Mouse (Mus musculus) lung, postnatal 4 days (tissue): ENCODE results near the gene Rnf225.
"Not testable (repeated sequence)": the region's sequence is repeated elsewhere in the genome, so short reads cannot be mapped to it uniquely, and the experiment has no call there.

Experiments used
- DNase-seq, 2 experiments: peaks; one replicate each; pipeline ENCODE4 v3.0.0; 2021

The Rnf225 gene

GRCm38 (mm10) chr7:12927191-12927680 lies at the start of gene Rnf225:
Gene Rnf225 (plus strand): TSS chr7:12927416.
- peak; percentile 69 to 79 for DNase-seq

GRCm38 (mm10) chr7:12880036-12880435 lies 47.2 kb upstream of the Rnf225 start:
- DNase-seq, result no peak

- not testable (repeated sequence) for DNase-seq
Observed at GRCm38 (mm10) chr7:12880497-12880896, 46.7 kb upstream of the Rnf225 start.

GRCm38 (mm10) chr7:12880911-12881660 lies 46.1 kb upstream of the Rnf225 start, which contains the start of gene Zfp128:
Gene Zfp128 (plus strand): TSS chr7:12881177.
- DNase-seq, result peak; percentile 95

- DNase-seq, result no peak
Observed at GRCm38 (mm10) chr7:12886563-12887266, 40.5 kb upstream of the Rnf225 start.

- no peak for DNase-seq
Observed at GRCm38 (mm10) chr7:12887585-12887984, 39.6 kb upstream of the Rnf225 start.

GRCm38 (mm10) chr7:12890928-12891327 lies 36.3 kb upstream of the Rnf225 start:
- no peak for DNase-seq

- DNase-seq, result no peak
Observed at GRCm38 (mm10) chr7:12891334-12891733, 35.9 kb upstream of the Rnf225 start.

- DNase-seq, result peak; percentile 91 to 93
Observed at GRCm38 (mm10) chr7:12897655-12898410, 29.4 kb upstream of the Rnf225 start, which contains the start of gene Zscan22. Gene Zscan22 (plus strand): TSS chr7:12897815.

- no peak for DNase-seq
Observed at GRCm38 (mm10) chr7:12901517-12901916, 25.7 kb upstream of the Rnf225 start.

GRCm38 (mm10) chr7:12903623-12904022 lies 23.6 kb upstream of the Rnf225 start:
- DNase-seq, result no peak

- no peak for DNase-seq
Observed at GRCm38 (mm10) chr7:12905146-12905545, 22.1 kb upstream of the Rnf225 start.

GRCm38 (mm10) chr7:12909498-12909962 lies 17.7 kb upstream of the Rnf225 start:
- peak; percentile 56 to 85 for DNase-seq

- DNase-seq, result peak; percentile 66 to 71
Observed at GRCm38 (mm10) chr7:12910181-12910668, 17.0 kb upstream of the Rnf225 start.

GRCm38 (mm10) chr7:12913556-12913955 lies 13.7 kb upstream of the Rnf225 start:
- DNase-seq, result no peak

- DNase-seq, result not testable (repeated sequence)
Observed at GRCm38 (mm10) chr7:12920495-12920894, 6.7 kb upstream of the Rnf225 start.

GRCm38 (mm10) chr7:12921318-12921704 lies 5.9 kb upstream of the Rnf225 start:
- no peak for DNase-seq

GRCm38 (mm10) chr7:12921705-12922465 lies 5.3 kb upstream of the Rnf225 start, which contains the start of gene Rps5:
Gene Rps5 (plus strand): TSS chr7:12922290.
- DNase-seq, result peak; percentile 99

GRCm38 (mm10) chr7:12922729-12923128 lies 4.5 kb upstream of the Rnf225 start:
- DNase-seq, result no peak

- DNase-seq, result no peak
Observed at GRCm38 (mm10) chr7:12926316-12926715, 900 bp upstream of the Rnf225 start.

- DNase-seq, result peak; percentile 38 to 58
Observed at GRCm38 (mm10) chr7:12927693-12928589, 725 bp downstream of the Rnf225 start.
